In the genomic region with DNA sequence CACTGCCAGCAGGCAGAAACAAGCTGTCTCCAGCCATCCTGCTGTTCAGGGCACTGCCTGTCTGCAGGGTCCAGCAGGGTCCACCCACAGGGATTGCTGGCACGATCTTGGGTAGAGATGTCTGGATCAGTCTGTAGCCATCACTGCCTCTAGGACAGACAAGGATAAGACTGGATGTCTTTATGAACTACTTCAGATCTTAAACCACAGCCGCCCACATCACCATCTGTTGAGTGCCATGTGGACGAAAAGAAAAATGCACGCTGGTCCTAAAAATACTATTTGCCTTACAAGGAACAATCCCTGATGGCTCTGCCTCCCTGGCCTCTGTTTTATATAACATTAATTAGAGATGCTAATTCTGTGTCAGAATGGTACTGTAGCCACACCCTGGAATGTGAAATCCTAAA, we compare ENCODE assay signal across 12 mouse cellular contexts.
DNase-seq lines count a peak whose midpoint lies in the region; ATAC-seq lines count a peak whose summit lies in the region.
"Had no signal": no experiment of that assay in that cellular context is flagged by ENCODE, and none has a peak within 500 bp of the region (broad histone marks: within the 10 kb centered on the region; RNA-seq: fewer than 3 reads in every experiment).

No protein-coding gene starts in this region.

- H3K27me3 ChIP-seq in forebrain, embryonic 16.5 days (replicated peaks; ENCODE audit: control insufficient read depth, insufficient read depth, low read length) = no peaks in the 10 kb centered on the region
- H3K27me3 ChIP-seq in forebrain, embryonic 10.5 days (ENCODE audit: poor library complexity, severe bottlenecking) = no peaks in the 10 kb centered on the region
- H3K27me3 ChIP-seq: neural tube, embryonic 13.5 days had no signal

- peak; percentile 14; the same call in 1 of the 2 replicates for ATAC-seq in forebrain, embryonic 16.5 days
- ATAC-seq: intestine, postnatal 0 days had no signal

- no peak for DNase-seq in forebrain, embryonic 10.5 days (ENCODE audit: extremely low spot score, low spot score)
- peak; percentile 6 to 11 for DNase-seq in cerebellum, adult 18-20 months
- DNase-seq in frontal cortex, postnatal 36 days (ENCODE audit: low spot score in 2 of 2) = peak; percentile 89 to 99
- peak; percentile 89 to 99 for DNase-seq in left cerebral cortex, postnatal 25 days (ENCODE audit: low spot score in 2 of 2)
- DNase-seq in embryo, embryonic 10.5 days (ENCODE audit: low spot score) = no peak
- no peak for DNase-seq in kidney, postnatal 10 days
- DNase-seq in ovary, adult 18-20 months (ENCODE audit: low spot score) = no peak
- DNase-seq: B cell, adult 2 months; lung, adult 18-20 months had no signal

- no peaks in the 10 kb centered on the region for H3K9me3 ChIP-seq in forebrain, embryonic 16.5 days (ENCODE audit: control insufficient read depth, low read length)
- H3K9me3 ChIP-seq in forebrain, embryonic 10.5 days = no peaks in the 10 kb centered on the region
- H3K9me3 ChIP-seq: neural tube, embryonic 13.5 days had no signal

- no peaks in the 10 kb centered on the region for H3K36me3 ChIP-seq in forebrain, embryonic 16.5 days (ENCODE audit: control insufficient read depth, insufficient read depth)
- H3K36me3 ChIP-seq in forebrain, embryonic 10.5 days (replicated peaks) = no peaks in the 10 kb centered on the region
- H3K36me3 ChIP-seq: neural tube, embryonic 13.5 days had no signal

- H3K4me2 ChIP-seq in forebrain, embryonic 16.5 days (ENCODE audit: low read length) = no peak overlapping the region
- H3K4me2 ChIP-seq: neural tube, embryonic 13.5 days had no signal

- intact Hi-C loops in left cerebral cortex, postnatal 25 days (cut with DNase I) = loop anchor here (1.0 to 5.0 kb wide), 4 partner anchors 14 to 248 kb away; no protein-coding TSS in a partner anchor

- no peak overlapping the region for H3K27ac ChIP-seq in forebrain, embryonic 16.5 days (ENCODE audit: low read length)
- H3K27ac ChIP-seq in forebrain, embryonic 10.5 days = no peak overlapping the region
- H3K27ac ChIP-seq: neural tube, embryonic 13.5 days had no signal

- H3K9ac ChIP-seq in forebrain, embryonic 16.5 days (replicated peaks; ENCODE audit: low read depth, low read length) = no peak overlapping the region
- H3K9ac ChIP-seq: neural tube, embryonic 13.5 days had no signal

- 70% methylated on average over 4 of the region's 4 CpGs for WGBS in forebrain, embryonic 16.5 days
- 91% methylated on average over 4 of the region's 4 CpGs for WGBS in forebrain, embryonic 10.5 days

- H3K4me1 ChIP-seq in forebrain, embryonic 16.5 days (replicated peaks; ENCODE audit: control insufficient read depth, insufficient read depth, low read length) = peaks cover 13% of the 10 kb centered on the region
- H3K4me1 ChIP-seq in forebrain, embryonic 10.5 days = peaks cover 11% of the 10 kb centered on the region; the same call in 1 of the 2 replicates

- no peak overlapping the region for H3K4me3 ChIP-seq in forebrain, embryonic 16.5 days (replicated peaks; ENCODE audit: low read length)
- no peak overlapping the region for H3K4me3 ChIP-seq in forebrain, embryonic 10.5 days
- H3K4me3 ChIP-seq: neural tube, embryonic 13.5 days had no signal

Comparison
In these comparisons a context has a peak if more than half of its experiments do, and no peak if none do; other contexts are left out.
1. DNase-seq: peak in cerebellum, adult 18-20 months (2 of 2), frontal cortex, postnatal 36 days (2 of 2) and left cerebral cortex, postnatal 25 days (2 of 2); none in forebrain, embryonic 10.5 days (single experiment), embryo, embryonic 10.5 days (single experiment), kidney, postnatal 10 days (single experiment) and ovary, adult 18-20 months (single experiment).